Mouse (Mus musculus): ENCODE measurements around the gene Dhrs4. TPM values are rescaled to one million over a fixed set of nuclear protein-coding genes. Genes with fewer than 3 reads are reported as not detected.

Gene Dhrs4
- polyA plus RNA-seq, 1 experiment from 2014 or later, result 88.4 TPM

DNA sequence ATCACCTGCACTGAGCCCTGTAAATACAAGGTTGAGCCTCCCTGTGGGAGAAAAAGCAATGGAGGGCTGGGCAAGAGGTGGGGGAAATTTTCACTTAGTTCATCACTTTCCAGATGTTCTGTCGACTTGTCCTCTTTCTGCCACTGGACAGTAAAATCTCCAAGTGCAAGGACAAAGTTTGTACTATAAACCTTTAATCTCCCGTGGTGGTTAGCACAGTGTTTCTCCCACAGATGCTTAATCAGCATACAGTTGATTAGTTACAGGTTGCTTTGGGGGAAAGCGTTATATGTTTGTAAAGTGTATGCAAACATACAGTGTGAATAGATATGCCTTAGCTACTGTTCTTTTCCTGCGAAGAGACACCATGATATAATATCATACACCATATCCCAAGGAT lies 12.1 kb upstream of the Dhrs4 start:
- DNase-seq (ENCODE audit: low spot score), result no peak
- Histone ChIP-seq H3K9me3 (no peaks in the 10 kb centered on the region), H3K36me3 (replicated peaks) (no peaks in the 10 kb centered on the region), H3K4me3 (no peak overlapping the region), H3K27ac (replicated peaks) (no peak overlapping the region), H3K4me1 (peaks cover 17% of the 10 kb centered on the region), H3K27me3 (replicated peaks; ENCODE audit: low read depth, poor library complexity, severe bottlenecking) (0 out of 2 replicates have a peak, but pooled peaks cover 8% of the 10 kb centered on the region)
- WGBS, result 78% methylated on average over 4 of the region's 4 CpGs

- H3K36me3 ChIP-seq (replicated peaks), result no peaks in the 10 kb centered on the region
- peaks cover 20% of the 10 kb centered on the region for H3K4me1 ChIP-seq
- no peak overlapping the region for H3K27ac ChIP-seq (replicated peaks)
- DNase-seq (ENCODE audit: low spot score), result no peak
- H3K27me3 ChIP-seq (replicated peaks; ENCODE audit: low read depth, poor library complexity, severe bottlenecking), result 0 out of 2 replicates have a peak, but pooled peaks cover 12% of the 10 kb centered on the region
- no peak overlapping the region for H3K4me3 ChIP-seq
- H3K9me3 ChIP-seq, result no peaks in the 10 kb centered on the region
- 81% methylated on average over 7 of the region's 7 CpGs for WGBS
Observed at GRCm38 (mm10) chr14:55467108-55467507, 11.4 kb upstream of the Dhrs4 start.

- no peaks in the 10 kb centered on the region for H3K36me3 ChIP-seq (replicated peaks)
- no peak overlapping the region for H3K4me3 ChIP-seq
- WGBS, result 87% methylated on average over 2 of the region's 2 CpGs
- H3K27me3 ChIP-seq (replicated peaks; ENCODE audit: low read depth, poor library complexity, severe bottlenecking), result 0 out of 2 replicates have a peak, but pooled peaks cover 12% of the 10 kb centered on the region
- H3K4me1 ChIP-seq, result peaks cover 20% of the 10 kb centered on the region
- no peak for DNase-seq (ENCODE audit: low spot score)
- no peak overlapping the region for H3K27ac ChIP-seq (replicated peaks)
- H3K9me3 ChIP-seq, result no peaks in the 10 kb centered on the region
Observed at GRCm38 (mm10) chr14:55468301-55468741, 10.2 kb upstream of the Dhrs4 start.

GRCm38 (mm10) chr14:55469041-55469440 lies 9.5 kb upstream of the Dhrs4 start:
- peaks cover 20% of the 10 kb centered on the region for H3K4me1 ChIP-seq
- H3K4me3 ChIP-seq, result no peak overlapping the region
- no peak for DNase-seq (ENCODE audit: low spot score)
- no peaks in the 10 kb centered on the region for H3K36me3 ChIP-seq (replicated peaks)
- H3K27me3 ChIP-seq (replicated peaks; ENCODE audit: low read depth, poor library complexity, severe bottlenecking), result 0 out of 2 replicates have a peak, but pooled peaks cover 12% of the 10 kb centered on the region
- H3K9me3 ChIP-seq, result no peaks in the 10 kb centered on the region
- H3K27ac ChIP-seq (replicated peaks), result no peak overlapping the region
- WGBS, result 83% methylated on average over 2 of the region's 2 CpGs

DNA sequence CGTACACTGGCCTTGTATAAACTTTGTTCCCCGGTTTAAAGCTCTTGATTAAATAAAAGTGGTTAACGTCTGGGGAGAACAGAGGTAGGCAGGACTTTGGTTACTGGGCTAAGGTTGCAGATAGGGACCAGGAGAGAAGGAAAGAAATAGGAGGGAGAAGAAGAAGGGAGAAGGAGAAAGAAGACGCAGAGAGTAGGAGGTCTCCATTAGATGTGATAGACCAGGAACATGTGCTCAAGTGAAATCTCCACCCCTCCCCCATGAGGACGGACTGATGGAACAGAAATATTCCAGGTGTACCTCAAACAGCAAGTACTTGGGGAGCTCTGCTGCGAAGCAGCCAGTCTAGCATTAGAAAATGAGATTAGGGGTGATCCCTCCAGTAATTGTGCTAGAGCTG lies 8.7 kb upstream of the Dhrs4 start:
- Histone ChIP-seq H3K27me3 (replicated peaks; ENCODE audit: low read depth, poor library complexity, severe bottlenecking) (0 out of 2 replicates have a peak, but pooled peaks cover 12% of the 10 kb centered on the region), H3K4me3 (no peak overlapping the region), H3K27ac (replicated peaks) (no peak overlapping the region), H3K36me3 (replicated peaks) (no peaks in the 10 kb centered on the region), H3K4me1 (peaks cover 20% of the 10 kb centered on the region), H3K9me3 (no peaks in the 10 kb centered on the region)
- WGBS, result 81% methylated on average over 6 of the region's 6 CpGs
- no peak for DNase-seq (ENCODE audit: low spot score)

- peak; percentile 35 for DNase-seq (ENCODE audit: low spot score)
- Histone ChIP-seq H3K4me1 (peaks cover 20% of the 10 kb centered on the region), H3K36me3 (replicated peaks) (no peaks in the 10 kb centered on the region), H3K9me3 (no peaks in the 10 kb centered on the region), H3K27me3 (replicated peaks; ENCODE audit: low read depth, poor library complexity, severe bottlenecking) (0 out of 2 replicates have a peak, but pooled peaks cover 12% of the 10 kb centered on the region), H3K4me3 (peak overlapping the region; percentile 25; the same call in 1 of the 2 replicates), H3K27ac (replicated peaks) (no peak overlapping the region)
- 11% methylated on average over 10 of the region's 10 CpGs for WGBS
Observed at GRCm38 (mm10) chr14:55470806-55471205, 7.8 kb upstream of the Dhrs4 start.

- WGBS, result 74% methylated on average over 2 of the region's 2 CpGs
- H3K9me3 ChIP-seq, result no peaks in the 10 kb centered on the region
- 0 out of 2 replicates have a peak, but pooled peaks cover 5% of the 10 kb centered on the region for H3K27me3 ChIP-seq (replicated peaks; ENCODE audit: low read depth, poor library complexity, severe bottlenecking)
- no peak overlapping the region for H3K4me3 ChIP-seq
- no peak overlapping the region for H3K27ac ChIP-seq (replicated peaks)
- no peaks in the 10 kb centered on the region for H3K36me3 ChIP-seq (replicated peaks)
- H3K4me1 ChIP-seq, result peaks cover 32% of the 10 kb centered on the region
- DNase-seq (ENCODE audit: low spot score), result no peak
Observed at GRCm38 (mm10) chr14:55475654-55476053, 2.9 kb upstream of the Dhrs4 start.

DNA sequence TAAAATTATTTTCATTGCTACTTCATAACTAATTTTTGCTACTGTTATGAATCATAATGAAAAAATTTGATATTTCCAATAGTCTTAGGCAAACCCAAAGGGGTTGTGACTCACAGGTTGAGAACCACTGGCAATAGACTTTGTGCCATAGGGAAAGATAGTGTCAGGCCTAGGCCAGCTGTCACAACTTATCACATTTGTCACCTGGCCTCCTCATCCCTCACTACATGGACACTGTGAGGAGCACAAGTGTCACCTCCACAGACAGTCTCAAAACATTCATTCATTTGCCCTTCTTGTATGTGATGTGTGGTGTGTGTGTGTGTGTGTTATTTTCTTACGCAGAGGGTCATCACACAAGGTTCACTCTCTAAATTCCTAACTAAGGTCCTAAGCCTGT lies 1.1 kb upstream of the Dhrs4 start:
- Histone ChIP-seq H3K27me3 (replicated peaks; ENCODE audit: low read depth, poor library complexity, severe bottlenecking) (no peaks in the 10 kb centered on the region), H3K9me3 (no peaks in the 10 kb centered on the region), H3K36me3 (replicated peaks) (0 out of 2 replicates have a peak, but pooled peaks cover 12% of the 10 kb centered on the region), H3K4me1 (peaks cover 25% of the 10 kb centered on the region), H3K4me3 (no peak overlapping the region), H3K27ac (replicated peaks) (no peak overlapping the region)
- no peak for DNase-seq (ENCODE audit: low spot score)
- 100% methylated on average over 1 of the region's 1 CpGs for WGBS

DNA sequence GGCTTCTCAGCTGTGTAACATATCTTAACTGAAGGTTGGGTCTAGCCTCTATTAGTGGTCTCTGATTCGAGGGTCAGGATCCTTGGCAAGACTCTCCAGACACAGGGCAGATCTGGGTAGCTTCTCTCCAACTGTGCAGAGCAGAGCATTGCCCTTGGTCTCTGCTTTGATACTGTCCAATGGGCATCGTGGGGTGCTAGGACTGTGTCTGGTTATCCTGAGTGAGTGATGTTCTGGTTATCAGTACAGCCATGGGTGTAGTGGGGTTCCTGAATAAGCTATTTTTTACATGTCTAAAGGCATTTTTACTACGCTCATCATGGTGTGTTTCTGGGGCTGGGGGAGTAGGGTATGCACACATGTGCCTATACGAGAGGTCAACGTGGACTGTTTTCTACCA lies 729 bp upstream of the Dhrs4 start:
- H3K4me3 ChIP-seq, result peak overlapping the region; percentile 66; the same call in 1 of the 2 replicates
- 93% methylated on average over 5 of the region's 5 CpGs for WGBS
- 0 out of 2 replicates have a peak, but pooled peaks cover 12% of the 10 kb centered on the region for H3K36me3 ChIP-seq (replicated peaks)

GRCm38 (mm10) chr14:55479629-55480028 lies 1.1 kb downstream of the Dhrs4 start:
- no peaks in the 10 kb centered on the region for H3K27me3 ChIP-seq (replicated peaks; ENCODE audit: low read depth, poor library complexity, severe bottlenecking)
- H3K9me3 ChIP-seq, result no peaks in the 10 kb centered on the region
- H3K4me3 ChIP-seq, result no peak overlapping the region
- no peak for DNase-seq (ENCODE audit: low spot score)
- H3K4me1 ChIP-seq, result peaks cover 25% of the 10 kb centered on the region
- WGBS, result 91% methylated on average over 10 of the region's 10 CpGs
- 0 out of 2 replicates have a peak, but pooled peaks cover 18% of the 10 kb centered on the region for H3K36me3 ChIP-seq (replicated peaks)
- H3K27ac ChIP-seq (replicated peaks), result no peak overlapping the region

More for the DNA sequence above, 729 bp upstream of the Dhrs4 start:
- no peaks in the 10 kb centered on the region for H3K27me3 ChIP-seq (replicated peaks; ENCODE audit: low read depth, poor library complexity, severe bottlenecking)
- DNase-seq (ENCODE audit: low spot score), result no peak
- H3K9me3 ChIP-seq, result no peaks in the 10 kb centered on the region
- H3K27ac ChIP-seq (replicated peaks), result no peak overlapping the region
- peaks cover 25% of the 10 kb centered on the region for H3K4me1 ChIP-seq

GRCm38 (mm10) chr14:55484430-55485085 lies 6.0 kb downstream of the Dhrs4 start:
- H3K36me3 ChIP-seq (replicated peaks), result peaks cover 52% of the 10 kb centered on the region
- H3K27ac ChIP-seq (replicated peaks), result no peak overlapping the region
- H3K9me3 ChIP-seq, result no peaks in the 10 kb centered on the region
- 85% methylated on average over 5 of the region's 5 CpGs for WGBS
- H3K27me3 ChIP-seq (replicated peaks; ENCODE audit: low read depth, poor library complexity, severe bottlenecking), result no peaks in the 10 kb centered on the region; the same call in 1 of the 2 replicates
- H3K4me3 ChIP-seq, result no peak overlapping the region
- H3K4me1 ChIP-seq, result peaks cover 12% of the 10 kb centered on the region
- no peak for DNase-seq (ENCODE audit: low spot score)

GRCm38 (mm10) chr14:55486836-55487235 lies 8.3 kb downstream of the Dhrs4 start:
- Histone ChIP-seq H3K4me3 (no peak overlapping the region), H3K27me3 (replicated peaks; ENCODE audit: low read depth, poor library complexity, severe bottlenecking) (no peaks in the 10 kb centered on the region; the same call in 1 of the 2 replicates), H3K27ac (replicated peaks) (no peak overlapping the region), H3K4me1 (peaks cover 24% of the 10 kb centered on the region), H3K36me3 (replicated peaks) (peaks cover 40% of the 10 kb centered on the region), H3K9me3 (no peaks in the 10 kb centered on the region)
- DNase-seq (ENCODE audit: low spot score), result no peak
- WGBS, result 84% methylated on average over 8 of the region's 8 CpGs

All from embryonic facial prominence, embryonic 10.5 days (tissue).